Mouse (Mus musculus) small intestine, adult 2 months (tissue): ENCODE measurements around the gene Sema4g. TPM values are rescaled to one million over a fixed set of nuclear protein-coding genes. Genes with fewer than 3 reads are reported as not detected.

ENCODE experiments used
- H3K27ac ChIP-seq: fragments of 200-500 bp; 2 replicates; pipeline ENCODE4 v1.5.1; 2012; ENCODE audit warnings: low read depth, low read length, control low read depth, inconsistent platforms; ENCODE audit not compliant: insufficient read depth
- H3K27me3 ChIP-seq: fragments of 200-500 bp; 2 replicates; pipeline ENCODE4 v1.6.1; 2012; ENCODE audit warnings: mild to moderate bottlenecking, moderate library complexity, low read length, inconsistent platforms; ENCODE audit not compliant: control insufficient read depth, insufficient read depth
- H3K36me3 ChIP-seq: fragments of 200-500 bp; 2 replicates; pipeline ENCODE4 v1.6.1; 2012; ENCODE audit warnings: mild to moderate bottlenecking, low read length, control low read depth, inconsistent platforms; ENCODE audit not compliant: control insufficient read depth, insufficient read depth
- H3K4me1 ChIP-seq: fragments of 200-500 bp; 2 replicates; pipeline ENCODE4 v1.6.1; 2012; ENCODE audit warnings: low read length, inconsistent platforms, mixed read lengths; ENCODE audit not compliant: control insufficient read depth, insufficient read depth, insufficient read length
- H3K4me3 ChIP-seq: fragments of 200-500 bp; 2 replicates; pipeline ENCODE4 v1.5.1; 2012; ENCODE audit warnings: low read depth, mild to moderate bottlenecking, control low read depth, inconsistent platforms, low read length, moderate library complexity
- CTCF ChIP-seq: fragments of 200-500 bp; IDR thresholded peaks from 2 replicates; pipeline ENCODE4 v1.5.1; 2012; ENCODE audit warnings: low read depth, mild to moderate bottlenecking, control low read depth, inconsistent platforms, low read length, moderate library complexity, mixed read lengths; ENCODE audit not compliant: insufficient replicate concordance, insufficient read length; ENCODE audit errors: extremely low read depth
- POLR2A ChIP-seq: fragments of 200-500 bp; IDR thresholded peaks from 2 replicates; pipeline ENCODE4 v1.6.1; 2012; ENCODE audit warnings: low read depth, mild to moderate bottlenecking, control low read depth, inconsistent platforms, low read length, moderate library complexity
- WGBS: fragments of 180-500 bp; shearing (Covaris S2); methylation state at CpG from one replicate; pipeline ENCODE4 v1.1.7; 2018; 5-methylcytosine and 5-hydroxymethylcytosine counted together
- polyA plus RNA-seq: library from polyadenylated mRNA; depleted of rRNA; stranded (reverse); fragments of >200 nt; gene quantifications from 2 replicates; pipeline ENCODE4 v1.2.3, GENCODE M21; 2012

Sema4g gene
- polyA plus RNA-seq, 1 experiment = 344 TPM

DNA sequence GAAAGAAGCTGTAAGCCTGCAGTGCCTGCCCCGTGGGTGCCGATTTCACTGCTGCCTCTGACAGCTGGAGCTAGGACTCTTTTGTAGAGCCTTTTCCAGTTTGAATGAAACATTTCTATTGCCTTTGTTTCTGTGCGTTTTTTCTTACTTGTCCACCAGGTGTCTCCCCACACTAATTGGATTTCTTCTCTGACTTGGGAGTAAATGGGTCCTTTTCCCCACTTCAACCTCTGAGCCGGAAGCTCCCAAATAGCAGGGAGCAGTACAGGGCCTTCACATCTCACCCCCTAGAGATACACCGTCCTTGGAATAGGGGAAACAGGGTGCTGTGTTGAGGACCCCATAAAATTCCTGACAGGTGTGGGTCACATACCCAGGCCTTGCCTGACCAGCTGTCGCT lies 23.7 kb downstream of the Sema4g start:
- H3K4me3 ChIP-seq = no peak overlapping the region
- WGBS = 30% methylated on average over 6 of the region's 6 CpGs
- H3K27me3 ChIP-seq = no peaks in the 10 kb centered on the region
- H3K27ac ChIP-seq = no peak overlapping the region
- H3K4me1 ChIP-seq = peaks cover 22% of the 10 kb centered on the region
- TF ChIP-seq POLR2A (no peak), CTCF (no peak)
- peaks cover 29% of the 10 kb centered on the region for H3K36me3 ChIP-seq

DNA sequence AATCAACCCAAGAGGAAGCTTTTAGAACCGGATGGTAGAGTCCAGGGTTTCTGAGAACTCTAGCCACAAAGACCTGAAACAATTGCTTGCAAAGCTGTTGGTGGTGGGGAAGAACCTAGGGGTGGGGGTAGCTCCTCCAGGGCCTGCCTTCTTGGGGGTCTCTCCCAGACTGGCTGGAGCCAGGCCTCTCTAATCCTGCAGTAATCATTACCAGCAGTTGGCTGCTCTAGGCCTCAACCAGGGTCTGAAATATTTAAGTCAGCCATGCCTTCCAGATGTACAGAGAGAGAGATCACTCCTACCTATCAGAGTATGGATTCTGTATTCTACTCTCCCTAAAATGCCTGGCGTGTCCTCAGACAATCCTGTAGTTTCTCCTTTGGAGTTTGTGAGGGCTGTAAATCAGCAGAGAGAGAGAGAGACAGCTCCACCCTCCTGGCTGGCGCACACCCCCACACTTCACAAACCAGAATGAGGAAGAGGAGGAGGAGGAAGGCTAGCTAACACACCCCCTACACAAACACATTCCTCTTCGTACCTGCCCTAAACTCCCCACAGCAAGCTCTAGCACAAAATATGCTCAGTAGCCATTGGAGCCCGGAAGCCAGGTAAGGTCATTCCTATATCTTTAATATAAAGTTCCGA lies 24.8 kb downstream of the Sema4g start:
- H3K36me3 ChIP-seq = peaks cover 29% of the 10 kb centered on the region
- no peak for TF ChIP-seq POLR2A
- no peak for TF ChIP-seq CTCF
- H3K27me3 ChIP-seq = no peaks in the 10 kb centered on the region
- WGBS = 30% methylated on average over 6 of the region's 6 CpGs
- peaks cover 17% of the 10 kb centered on the region for H3K4me1 ChIP-seq
- H3K4me3 ChIP-seq = no peak overlapping the region
- H3K27ac ChIP-seq = peak overlapping the region; percentile 90

DNA sequence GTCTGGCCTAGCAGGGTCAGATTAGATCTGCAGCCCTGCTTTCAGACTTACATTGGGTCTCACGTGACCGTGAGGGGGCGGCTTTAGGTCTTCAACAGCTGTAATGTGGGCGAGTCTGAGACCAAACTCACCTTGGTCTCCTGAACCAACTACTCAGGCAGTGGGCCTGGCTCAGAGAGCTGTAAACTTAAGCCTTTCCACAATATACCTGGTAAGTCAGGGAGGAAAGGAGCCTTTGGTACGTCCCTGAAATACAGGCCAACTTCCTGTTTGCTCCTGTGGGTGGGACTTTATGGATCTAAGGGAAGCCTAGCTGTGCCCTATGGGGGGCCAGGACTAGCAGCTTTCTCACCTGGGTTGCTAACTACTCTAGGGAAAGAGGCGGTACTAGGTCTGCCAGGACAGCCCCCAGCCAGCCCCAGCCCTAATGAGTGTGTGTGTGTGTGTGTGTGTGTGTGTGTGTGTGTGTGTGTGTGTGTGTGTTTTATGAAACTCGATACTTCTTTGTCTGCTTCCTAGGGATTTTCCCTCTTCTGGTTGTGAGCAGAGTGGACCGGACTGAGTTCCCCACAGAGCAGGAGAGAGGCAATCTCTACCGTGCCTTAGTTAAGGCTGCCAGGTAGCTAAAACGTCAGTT lies 25.6 kb downstream of the Sema4g start, which contains the start of gene Lzts2:
Gene Lzts2 (plus strand): TSS at position 80 of the 637 bp plus-strand sequence.
- H3K36me3 ChIP-seq = peaks cover 25% of the 10 kb centered on the region
- peak; percentile 19; the same call in 1 of the 2 replicates for TF ChIP-seq POLR2A
- peak; percentile 21; the same call in 1 of the 2 replicates for TF ChIP-seq CTCF
- 6% methylated on average over 10 of the region's 10 CpGs for WGBS
- peak within 1 kb of the TSS; percentile 90 for H3K27ac ChIP-seq
- peaks cover 17% of the 10 kb centered on the region for H3K4me1 ChIP-seq
- no peaks in the 10 kb centered on the region for H3K27me3 ChIP-seq
- H3K4me3 ChIP-seq = peak within 1 kb of the TSS; percentile 73

DNA sequence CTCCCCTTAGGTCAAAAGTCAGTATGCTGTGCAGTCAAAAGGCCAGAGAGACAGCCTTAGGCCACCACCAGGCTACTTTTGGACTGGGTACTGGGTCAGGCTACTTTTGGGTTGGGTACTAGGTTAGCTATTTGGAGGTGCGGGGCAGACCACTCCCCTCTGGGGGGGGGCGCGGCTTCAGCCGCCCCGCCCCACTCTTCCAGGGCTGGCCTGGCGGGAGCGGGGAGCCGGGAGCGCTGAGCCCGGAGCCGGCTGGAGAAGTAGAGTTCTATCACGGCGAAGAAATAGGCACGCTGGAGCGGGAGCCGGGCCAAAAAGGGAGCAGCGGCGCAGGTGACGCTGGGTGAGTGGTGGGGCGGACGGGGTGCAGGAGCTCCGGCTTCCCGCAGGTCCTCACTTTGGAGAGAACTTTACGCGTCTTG lies 26.1 kb downstream of the Sema4g start:
- Histone ChIP-seq H3K27ac (peak overlapping the region; percentile 90), H3K36me3 (peaks cover 21% of the 10 kb centered on the region), H3K4me1 (peaks cover 17% of the 10 kb centered on the region), H3K27me3 (no peaks in the 10 kb centered on the region), H3K4me3 (peak overlapping the region; percentile 73)
- WGBS = 0% methylated on average over 24 of the region's 25 CpGs
- no peak; the same call in 1 of the 2 replicates for TF ChIP-seq POLR2A
- no peak for TF ChIP-seq CTCF

DNA sequence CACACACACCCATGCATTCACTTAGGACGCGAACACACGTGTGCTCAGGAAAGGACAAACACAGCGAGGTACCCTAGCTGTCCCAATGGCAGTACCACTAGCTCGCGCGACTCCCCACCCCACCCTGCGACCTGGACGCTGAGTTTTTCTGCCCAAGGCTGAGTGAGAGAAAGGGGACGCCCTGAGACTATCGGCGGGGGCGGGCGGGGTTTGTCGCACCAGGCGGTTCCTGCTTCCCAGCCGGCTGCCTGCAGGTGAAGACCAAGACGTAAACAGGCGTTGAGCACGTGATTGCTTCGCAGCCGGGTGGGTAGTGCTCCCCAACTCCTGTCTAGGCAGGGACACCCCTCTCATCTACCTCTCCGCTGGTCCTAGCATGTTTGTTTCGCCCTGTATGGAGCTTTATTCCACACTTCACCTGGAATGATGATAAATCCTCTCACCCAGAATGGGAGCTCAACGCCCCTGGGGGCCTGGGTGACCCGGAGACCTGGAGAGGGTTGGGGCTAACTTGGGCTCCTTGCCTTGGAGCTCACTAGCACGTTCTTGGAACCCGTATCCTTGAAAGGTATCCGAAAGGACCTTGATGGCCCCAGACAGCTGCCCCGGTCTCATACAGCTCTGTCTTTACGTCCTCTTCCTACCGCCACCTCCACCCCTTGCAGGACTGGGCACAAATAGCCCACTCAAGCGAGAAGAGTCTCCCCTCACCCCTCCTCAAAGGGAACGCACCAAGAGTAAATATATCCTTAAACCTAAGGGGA lies 26.8 kb downstream of the Sema4g start:
- Histone ChIP-seq H3K36me3 (peaks cover 14% of the 10 kb centered on the region), H3K4me1 (peaks cover 19% of the 10 kb centered on the region), H3K27me3 (no peaks in the 10 kb centered on the region), H3K4me3 (peak overlapping the region; percentile 73), H3K27ac (peak overlapping the region; percentile 90)
- TF ChIP-seq POLR2A (no peak), CTCF (no peak)
- under 1% methylated on average over 34 of the region's 34 CpGs for WGBS

DNA sequence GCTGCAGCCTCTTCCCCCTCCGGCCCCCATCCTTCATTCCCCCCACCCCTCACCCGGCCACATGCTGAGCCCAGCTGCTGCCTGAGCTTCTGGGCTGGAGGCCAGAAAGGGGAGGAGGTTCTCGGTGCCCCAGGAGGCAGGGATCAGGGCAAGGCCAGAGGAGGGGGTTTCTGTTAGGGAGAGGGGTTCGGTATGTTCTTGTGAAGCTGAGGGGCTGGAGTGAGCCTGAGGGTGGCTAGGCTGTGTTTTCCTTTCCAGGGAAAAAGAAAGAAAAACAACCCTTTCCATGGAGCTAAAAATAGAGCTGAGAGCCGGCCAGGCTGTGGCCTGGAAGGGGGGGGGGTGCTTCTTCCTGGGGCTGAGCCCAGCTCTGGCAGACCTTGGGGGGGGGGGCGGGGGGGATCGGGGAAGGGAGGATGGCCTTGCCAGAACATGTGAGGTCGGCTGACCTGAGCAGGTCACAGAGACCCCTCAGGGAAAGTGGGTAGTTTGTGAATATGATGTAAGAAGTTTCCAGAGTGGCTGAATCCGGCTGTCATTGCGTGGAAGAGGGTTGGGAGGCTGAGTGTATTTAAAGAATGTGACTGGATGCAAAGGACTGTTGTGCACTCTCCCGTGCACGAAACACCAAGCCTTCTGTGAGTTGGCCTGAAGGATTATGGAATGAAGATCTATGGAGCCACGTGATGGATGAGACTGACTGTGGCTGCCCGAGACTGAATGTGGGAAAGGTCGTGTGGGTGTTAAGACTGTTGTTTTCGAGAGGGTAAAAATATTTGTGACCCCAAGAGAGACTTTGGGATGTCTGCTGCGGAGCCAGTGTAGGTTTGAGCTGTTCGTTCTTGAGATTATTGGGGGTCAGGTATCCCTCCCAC lies 27.7 kb downstream of the Sema4g start:
- 1% methylated on average over 18 of the region's 18 CpGs for WGBS
- H3K4me1 ChIP-seq = peaks cover 20% of the 10 kb centered on the region
- TF ChIP-seq POLR2A = no peak
- TF ChIP-seq CTCF = no peak
- peak overlapping the region; percentile 94 for H3K27ac ChIP-seq
- H3K4me3 ChIP-seq = peak overlapping the region; percentile 73
- H3K27me3 ChIP-seq = no peaks in the 10 kb centered on the region
- peaks cover 10% of the 10 kb centered on the region; the same call in 1 of the 2 replicates for H3K36me3 ChIP-seq
